Mouse (Mus musculus) adrenal gland, postnatal 14 days (tissue): ENCODE results near the gene S100a1. TPM values are rescaled to one million over a fixed set of nuclear protein-coding genes. Genes with fewer than 3 reads are reported as not detected.
A peak's percentile ranks its signal among the peaks of the same experiment; 100 is the strongest.

Source experiments
- DNase-seq: peaks from one replicate; pipeline ENCODE4 v3.0.0; 2021; ENCODE audit warnings: mixed read lengths
- total RNA-seq: library from RNA; stranded (reverse); gene quantifications from 2 replicates; pipeline ENCODE4 v1.2.3, GENCODE M21; 2021

Gene S100a1
- total RNA-seq, 1 experiment from 2014 or later = 294 TPM

- DNase-seq = peak; percentile 83
Observed at GRCm38 (mm10) chr3:90465686-90466310, 48.4 kb downstream of the S100a1 start, which contains the start of gene Npr1. Npr1 (minus strand) TSS chr3:90465866.

- DNase-seq = peak; percentile 59
Observed at GRCm38 (mm10) chr3:90465081-90465685, 49.0 kb downstream of the S100a1 start.

- peak; percentile 81 for DNase-seq
Observed at GRCm38 (mm10) chr3:90464552-90465080, 49.6 kb downstream of the S100a1 start.

- peak; percentile 42 for DNase-seq
Observed at GRCm38 (mm10) chr3:90462579-90462978, 51.6 kb downstream of the S100a1 start.

GRCm38 (mm10) chr3:90461935-90462334, 52.3 kb downstream of the S100a1 start:
- no peak for DNase-seq

Other genes starting within 250 kb of the S100a1 start
- 6.9 and 12.3 TPM in 2 replicates for gene Dennd4b, start 249.2 kb downstream of the S100a1 start, total RNA-seq
- gene Gatad2b, start 221.2 kb downstream of the S100a1 start, total RNA-seq = 66.4 and 76.6 TPM in 2 replicates
- 73.1 and 86.4 TPM in 2 replicates for gene Slc27a3, start 124.5 kb downstream of the S100a1 start, total RNA-seq
- gene Ints3, start 80.8 kb downstream of the S100a1 start, total RNA-seq = 59.5 and 62.4 TPM in 2 replicates
- gene Npr1, start 48.5 kb downstream of the S100a1 start, total RNA-seq = 120 and 132 TPM in 2 replicates
- 54.7 and 66.2 TPM in 2 replicates for gene Ilf2, start 38.3 kb downstream of the S100a1 start, total RNA-seq
- 46.1 and 49.2 TPM in 2 replicates for gene Snapin, start 23.4 kb downstream of the S100a1 start, total RNA-seq
- gene Chtop, start 4.9 kb downstream of the S100a1 start, total RNA-seq = 108 and 112 TPM in 2 replicates
- gene S100a13, start within 50 bp of the S100a1 start, total RNA-seq = 75.0 and 84.7 TPM in 2 replicates
- gene S100a14, start 12.5 kb upstream of the S100a1 start, total RNA-seq = 0.56 and 0.85 TPM in 2 replicates
- 63.6 and 71.4 TPM in 2 replicates for gene S100a16, start 22.9 kb upstream of the S100a1 start, total RNA-seq
- gene S100a3, start 46.2 kb upstream of the S100a1 start, total RNA-seq = not detected in 2 replicates
- gene S100a2, start 75.9 kb upstream of the S100a1 start, total RNA-seq = not detected in 2 replicates
- gene Gm42674, start 87.5 kb upstream of the S100a1 start, total RNA-seq = not detected in 2 replicates
- gene S100a4, start 89.4 kb upstream of the S100a1 start, total RNA-seq = 9.6 and 18.7 TPM in 2 replicates
- gene S100a5, start 94.1 kb upstream of the S100a1 start, total RNA-seq = not detected in 2 replicates
- 54.3 and 59.5 TPM in 2 replicates for gene S100a6, start 98.5 kb upstream of the S100a1 start, total RNA-seq
- not detected in 2 replicates for gene S100a7a, start 139.6 kb upstream of the S100a1 start, total RNA-seq
- 11.8 and 25.3 TPM in 2 replicates for gene S100a8, start 154.6 kb upstream of the S100a1 start, total RNA-seq
- gene S100a9, start 181.3 kb upstream of the S100a1 start, total RNA-seq = 12.2 and 30.5 TPM in 2 replicates
- gene Pglyrp4, start 212.5 kb upstream of the S100a1 start, total RNA-seq = not detected in 2 replicates